Mouse (Mus musculus) liver, embryonic 13.5 days (tissue): ENCODE measurements at regions not wholly inside any gene's neighbourhood (a gene's known extent, or its start where the extent isn't known, plus 50 kb on each side); places are given as distances from the start of the nearest gene placed in this dataset.

Experiments used
- ATAC-seq: fragments of 200-750 bp; cut with Nextera tagmentation; 2 replicates; pipeline ENCODE4 v1.8.0; 2017; ENCODE audit warnings: low read depth, mild to moderate bottlenecking, moderate number of reproducible peaks, moderate library complexity
- DNase-seq: peaks from one replicate; pipeline ENCODE4 v3.0.0; 2022
- H3K27ac ChIP-seq: fragments of 300-500 bp; sonication (generic); 2 replicates; pipeline ENCODE4 v1.5.1; 2015; ENCODE audit warnings: moderate library complexity, mild to moderate bottlenecking, inconsistent platforms
- H3K27me3 ChIP-seq: fragments of 300-500 bp; sonication (generic); 2 replicates; pipeline ENCODE4 v1.6.1; 2015; ENCODE audit warnings: mild to moderate bottlenecking, inconsistent platforms
- H3K36me3 ChIP-seq: fragments of 300-500 bp; sonication (generic); 2 replicates; pipeline ENCODE4 v1.6.1; 2015; ENCODE audit warnings: mild to moderate bottlenecking, inconsistent platforms
- H3K4me1 ChIP-seq: fragments of 300-500 bp; sonication (generic); replicated peaks from 2 replicates; pipeline ENCODE4 v1.6.1; 2015; ENCODE audit warnings: inconsistent platforms
- H3K4me2 ChIP-seq: fragments of 300-500 bp; sonication (generic); 2 replicates; pipeline ENCODE4 v1.6.1; 2015; ENCODE audit warnings: inconsistent platforms, mild to moderate bottlenecking, moderate library complexity
- H3K4me3 ChIP-seq: fragments of 300-500 bp; sonication (generic); replicated peaks from 2 replicates; pipeline ENCODE4 v1.5.1; 2015; ENCODE audit warnings: mild to moderate bottlenecking, inconsistent platforms
- H3K9ac ChIP-seq: fragments of 300-500 bp; sonication (generic); 2 replicates; pipeline ENCODE4 v1.6.1; 2015; ENCODE audit warnings: mild to moderate bottlenecking, inconsistent platforms
- H3K9me3 ChIP-seq: fragments of 300-500 bp; sonication (generic); replicated peaks from 2 replicates; pipeline ENCODE4 v1.6.1; 2016; ENCODE audit warnings: inconsistent platforms
- WGBS: fragments of 180-500 bp; shearing (Covaris S2); methylation state at CpG from one replicate; pipeline ENCODE4 v1.1.7; 2015; ENCODE audit not compliant: insufficient replicate concordance; 5-methylcytosine and 5-hydroxymethylcytosine counted together

DNA sequence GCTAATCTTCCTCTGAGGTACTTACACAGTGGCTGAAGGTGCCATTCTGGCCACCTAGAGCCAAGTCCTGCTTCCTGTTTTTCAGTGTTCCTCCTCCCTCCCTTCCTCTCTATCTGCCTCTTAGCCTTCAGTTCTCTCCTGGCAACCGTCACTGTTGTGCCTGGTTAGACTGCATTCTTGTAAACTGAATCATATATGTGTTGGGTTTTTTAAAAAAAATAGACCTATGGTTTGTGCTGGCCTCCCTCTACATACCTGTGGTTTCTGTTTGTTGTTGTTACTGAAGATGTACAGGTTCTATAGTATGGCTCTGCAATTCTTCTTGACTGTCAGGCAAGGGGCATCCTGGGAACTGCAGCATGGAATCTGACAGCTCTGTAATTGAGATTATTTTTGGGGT lies 112.5 kb upstream of the Lhx5 start:
- Histone ChIP-seq H3K36me3 (no peaks in the 10 kb centered on the region), H3K27me3 (peaks cover 40% of the 10 kb centered on the region), H3K27ac (no peak overlapping the region), H3K9ac (no peak overlapping the region), H3K9me3 (no peaks in the 10 kb centered on the region), H3K4me2 (no peak overlapping the region), H3K4me3 (no peak overlapping the region), H3K4me1 (no peaks in the 10 kb centered on the region)
- DNase-seq (no peak), ATAC-seq (no peak)
- WGBS, result 17% methylated on average over 1 of the region's 1 CpGs

DNA sequence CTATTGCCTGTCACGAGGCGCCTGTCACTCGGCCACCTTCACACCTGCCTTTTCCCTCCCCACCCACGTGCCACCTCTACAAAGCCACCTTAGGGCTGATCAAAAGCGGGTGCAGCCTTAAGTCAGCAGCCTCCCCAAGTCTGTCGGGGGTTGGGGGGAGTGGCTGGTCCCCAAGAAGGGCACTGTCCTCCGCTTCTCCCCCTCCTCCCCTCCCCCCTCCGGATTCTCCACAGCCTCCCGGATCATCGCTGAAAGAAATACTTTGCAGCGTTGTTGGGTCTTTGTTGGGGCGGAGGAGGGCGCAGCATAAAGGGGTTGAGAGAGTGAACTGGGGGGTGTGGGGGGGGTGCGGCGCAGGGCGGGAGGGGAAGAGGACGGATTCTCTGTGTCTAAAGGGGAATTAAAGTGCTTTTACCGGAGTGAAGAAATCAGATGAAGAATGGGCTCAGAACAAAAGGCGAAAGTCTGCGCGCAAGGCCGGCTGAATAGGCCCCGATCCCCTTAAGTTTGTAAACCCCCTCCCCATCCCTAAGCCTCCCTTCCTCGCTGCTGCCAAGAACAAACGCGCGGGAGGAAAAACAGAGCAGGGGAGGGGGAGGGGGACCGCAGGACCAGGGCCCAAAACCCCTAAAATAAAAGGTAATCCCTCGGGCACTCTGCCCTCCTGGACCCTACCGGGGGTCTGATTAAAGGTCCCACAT lies 109.3 kb upstream of the Lhx5 start:
- no peak overlapping the region for H3K4me3 ChIP-seq

DNA sequence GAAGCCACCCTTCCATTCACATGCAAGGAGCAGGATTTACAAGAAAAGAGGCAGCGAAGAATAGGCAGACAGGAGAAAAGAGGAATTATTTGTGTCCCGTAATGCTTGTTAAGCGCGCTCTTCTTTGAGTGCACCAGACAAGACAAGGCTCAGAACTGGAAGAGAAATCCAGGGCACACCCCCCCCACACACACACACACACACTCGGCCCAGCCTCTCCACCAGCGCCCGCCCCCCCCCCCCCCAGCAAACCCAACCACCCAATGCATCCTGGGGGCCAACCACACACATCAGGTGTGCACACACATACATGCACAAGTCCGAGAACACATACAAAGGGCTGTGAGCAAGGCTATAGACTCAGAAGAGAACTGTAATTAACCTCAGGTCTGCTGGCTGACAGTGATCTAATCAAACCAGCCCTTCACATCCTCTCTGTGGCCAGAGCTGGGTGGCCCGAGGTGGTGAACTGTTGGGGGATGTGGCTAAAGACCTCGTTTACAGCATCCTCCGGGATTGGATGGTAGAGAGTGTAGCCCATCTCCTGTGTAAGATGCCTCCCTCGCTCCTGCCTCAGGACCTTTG lies 108.7 kb upstream of the Lhx5 start:
- H3K27me3 ChIP-seq, result peaks cover 52% of the 10 kb centered on the region
- no peak overlapping the region for H3K4me2 ChIP-seq
- 12% methylated on average over 11 of the region's 12 CpGs for WGBS

More for the DNA sequence above, 109.3 kb upstream of the Lhx5 start:
- ATAC-seq (no peak), DNase-seq (no peak)
- H3K9ac ChIP-seq, result no peak overlapping the region
- no peak overlapping the region for H3K4me2 ChIP-seq
- no peaks in the 10 kb centered on the region for H3K36me3 ChIP-seq
- no peaks in the 10 kb centered on the region for H3K4me1 ChIP-seq
- no peak overlapping the region for H3K27ac ChIP-seq
- peaks cover 52% of the 10 kb centered on the region for H3K27me3 ChIP-seq
- no peaks in the 10 kb centered on the region for H3K9me3 ChIP-seq
- 4% methylated on average over 27 of the region's 30 CpGs for WGBS

DNA sequence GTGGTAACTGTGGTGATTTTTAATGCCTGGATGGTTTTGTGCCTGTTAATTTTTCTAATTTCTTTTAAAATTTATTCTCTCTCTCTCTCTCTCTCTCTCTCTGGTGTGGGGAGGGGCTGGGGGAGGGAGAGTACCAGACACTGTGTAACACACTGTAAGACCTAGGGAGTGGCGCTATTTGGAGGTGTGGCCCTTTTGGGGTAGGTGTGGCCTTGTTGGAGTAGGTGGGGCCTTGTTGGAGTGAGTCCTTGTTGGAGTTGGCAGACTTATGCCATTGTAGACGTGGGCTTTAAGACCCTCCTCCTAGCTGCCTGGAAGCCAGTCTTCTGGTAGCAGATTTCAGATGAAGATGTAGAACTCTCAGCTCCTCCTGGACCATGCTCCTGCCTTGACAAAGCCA lies 107.4 kb upstream of the Lhx5 start:
- Histone ChIP-seq H3K4me1 (no peaks in the 10 kb centered on the region), H3K27me3 (peaks cover 52% of the 10 kb centered on the region), H3K36me3 (no peaks in the 10 kb centered on the region), H3K9me3 (no peaks in the 10 kb centered on the region), H3K4me3 (no peak overlapping the region), H3K9ac (no peak overlapping the region), H3K4me2 (no peak overlapping the region), H3K27ac (no peak overlapping the region)
- no peak for DNase-seq
- no peak for ATAC-seq
- WGBS, result 63% methylated on average over 2 of the region's 2 CpGs

More for the DNA sequence above, 108.7 kb upstream of the Lhx5 start:
- Histone ChIP-seq H3K9ac (no peak overlapping the region), H3K4me1 (no peaks in the 10 kb centered on the region), H3K4me3 (no peak overlapping the region), H3K9me3 (no peaks in the 10 kb centered on the region), H3K27ac (no peak overlapping the region), H3K36me3 (no peaks in the 10 kb centered on the region)
- DNase-seq, result no peak
- no peak for ATAC-seq

DNA sequence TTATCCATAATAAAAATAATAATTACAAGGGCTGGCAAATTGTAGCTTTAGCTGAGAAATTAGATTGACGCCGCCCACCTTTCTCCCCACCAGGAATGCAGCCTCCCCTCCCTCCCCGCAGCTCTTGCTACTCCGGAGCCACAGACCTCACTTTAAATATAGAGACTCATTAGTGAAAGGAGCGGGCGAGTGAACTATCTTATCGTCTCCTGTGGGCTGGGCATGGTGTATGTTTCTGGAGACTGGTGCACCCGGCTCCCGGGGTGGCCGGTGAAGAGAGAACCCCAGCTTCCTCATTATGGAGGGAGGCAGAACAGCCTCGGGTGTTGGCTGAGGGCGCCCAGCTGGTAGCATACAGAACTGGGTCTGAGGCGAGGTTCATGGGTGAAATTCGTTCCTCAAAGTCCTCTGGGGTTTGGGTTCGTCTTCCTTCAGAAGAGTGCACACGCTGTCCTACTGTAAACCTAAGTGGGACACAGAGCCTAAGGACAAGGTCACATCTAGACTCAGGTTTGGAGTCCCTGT lies 106.1 kb upstream of the Lhx5 start:
- 30% methylated on average over 16 of the region's 16 CpGs for whole genome bisulfite sequencing
- H3K27ac ChIP-seq, result no peak overlapping the region
- no peak overlapping the region for H3K4me3 ChIP-seq
- no peak overlapping the region for H3K9ac ChIP-seq
- H3K36me3 ChIP-seq, result no peaks in the 10 kb centered on the region
- peaks cover 49% of the 10 kb centered on the region for H3K27me3 ChIP-seq
- H3K4me1 ChIP-seq, result no peaks in the 10 kb centered on the region
- H3K9me3 ChIP-seq, result no peaks in the 10 kb centered on the region
- no peak for DNase-seq
- no peak for ATAC-seq
- H3K4me2 ChIP-seq, result no peak overlapping the region

DNA sequence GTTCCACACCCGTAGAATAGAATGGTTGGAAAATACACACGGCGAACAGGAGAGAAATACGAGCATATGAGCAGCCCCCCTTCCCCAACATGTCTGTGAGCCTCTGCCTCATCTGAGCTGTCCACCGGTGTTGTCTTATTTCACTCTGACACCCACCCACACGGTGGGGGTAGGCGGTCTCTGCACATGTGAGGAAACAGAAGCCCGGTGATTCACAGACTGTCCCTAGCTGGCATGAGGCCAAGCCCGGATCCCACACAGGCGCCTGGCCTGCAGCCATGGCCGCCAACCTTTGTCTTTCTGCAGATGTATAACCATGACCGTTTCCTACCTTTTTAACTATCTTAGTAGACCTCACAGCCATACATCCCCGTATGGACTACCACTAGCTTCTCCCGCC lies 99.5 kb upstream of the Lhx5 start:
- Histone ChIP-seq H3K9me3 (no peaks in the 10 kb centered on the region), H3K4me1 (no peaks in the 10 kb centered on the region), H3K27ac (no peak overlapping the region), H3K4me3 (no peak overlapping the region), H3K4me2 (no peak overlapping the region), H3K36me3 (no peaks in the 10 kb centered on the region), H3K27me3 (0 out of 2 replicates have a peak, but pooled peaks cover 6% of the 10 kb centered on the region), H3K9ac (no peak overlapping the region)
- DNase-seq, result no peak
- ATAC-seq, result no peak
- whole genome bisulfite sequencing, result 75% methylated on average over 14 of the region's 14 CpGs

DNA sequence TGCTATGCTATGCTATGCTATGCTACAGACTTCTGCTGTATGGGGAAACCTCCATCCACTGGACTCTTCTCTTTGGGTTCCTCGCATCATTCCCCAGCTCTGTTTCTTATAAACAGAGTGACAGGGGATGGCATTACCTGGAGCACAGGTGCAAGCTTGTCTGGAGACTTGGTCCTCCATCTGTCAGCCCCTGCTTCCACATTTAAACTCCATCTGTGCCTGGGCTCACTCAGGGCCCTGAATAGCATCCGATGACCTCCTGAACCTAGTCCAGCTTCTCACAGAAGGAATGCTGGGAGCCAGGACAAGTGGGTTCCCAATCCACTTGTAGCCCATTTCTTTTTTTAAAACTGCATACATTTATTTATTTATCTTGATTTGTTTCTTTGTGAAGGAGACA lies 92.3 kb upstream of the Lhx5 start:
- 0 out of 2 replicates have a peak, but pooled peaks cover 6% of the 10 kb centered on the region for H3K27me3 ChIP-seq

DNA sequence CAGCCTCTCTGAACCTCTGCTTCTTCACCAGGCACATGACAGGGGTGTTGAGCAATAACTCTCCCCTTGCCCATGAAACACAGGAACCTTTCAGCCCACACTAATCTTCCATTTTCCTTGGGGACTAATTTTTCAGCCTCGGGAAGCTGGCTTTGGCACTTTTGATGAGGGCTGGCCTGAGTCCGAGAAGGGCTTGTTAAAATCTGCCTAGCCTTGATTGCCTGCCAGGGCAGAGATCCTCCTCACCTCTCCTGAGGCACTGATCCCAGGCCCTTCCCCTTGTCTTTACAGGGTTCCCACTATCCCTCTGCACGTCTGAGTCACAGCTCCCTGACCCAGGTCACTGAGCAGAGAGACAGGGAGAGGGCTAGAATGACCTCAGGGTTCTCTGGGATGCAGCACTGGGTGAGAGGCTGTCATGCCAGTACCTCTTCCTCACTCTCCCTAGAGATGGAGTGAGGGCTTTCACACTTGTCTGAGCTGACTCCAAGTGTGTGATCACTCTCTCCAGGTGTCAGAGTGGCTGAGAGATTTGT lies 90.7 kb upstream of the Lhx5 start:
- Histone ChIP-seq H3K36me3 (no peaks in the 10 kb centered on the region), H3K4me2 (no peak overlapping the region), H3K27me3 (no peaks in the 10 kb centered on the region), H3K27ac (no peak overlapping the region), H3K9ac (no peak overlapping the region), H3K4me3 (no peak overlapping the region), H3K9me3 (no peaks in the 10 kb centered on the region), H3K4me1 (no peaks in the 10 kb centered on the region)
- WGBS, result 29% methylated on average over 3 of the region's 3 CpGs
- ATAC-seq, result no peak
- DNase-seq, result no peak

More for the DNA sequence above, 92.3 kb upstream of the Lhx5 start:
- Histone ChIP-seq H3K9ac (no peak overlapping the region), H3K27ac (no peak overlapping the region), H3K4me3 (no peak overlapping the region), H3K36me3 (no peaks in the 10 kb centered on the region), H3K4me1 (no peaks in the 10 kb centered on the region), H3K4me2 (no peak overlapping the region), H3K9me3 (no peaks in the 10 kb centered on the region)
- 59% methylated on average over 2 of the region's 2 CpGs for WGBS
- DNase-seq, result no peak
- ATAC-seq, result no peak

DNA sequence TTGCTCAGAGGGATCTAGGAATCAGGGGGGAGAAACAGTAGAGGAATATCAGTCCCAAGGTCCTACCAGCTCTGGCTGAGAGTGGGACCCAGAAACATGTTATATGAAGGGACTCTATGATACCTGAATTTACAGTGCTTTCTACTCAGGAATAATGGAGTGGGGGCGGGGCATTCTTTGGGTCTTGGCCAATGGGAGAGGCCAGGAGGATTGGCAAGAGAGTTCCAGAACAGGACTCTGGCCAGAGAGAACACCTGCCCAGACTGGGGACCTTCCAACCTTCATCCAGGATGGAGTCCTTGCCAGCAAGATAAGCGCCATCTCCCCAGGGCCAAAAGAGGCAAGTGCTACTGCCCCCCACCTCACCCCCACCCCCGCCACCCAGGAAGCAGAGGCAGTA lies 81.0 kb upstream of the Lhx5 start:
- no peak overlapping the region for H3K27ac ChIP-seq
- DNase-seq, result no peak
- ATAC-seq, result no peak
- no peaks in the 10 kb centered on the region for H3K9me3 ChIP-seq
- H3K4me1 ChIP-seq, result no peaks in the 10 kb centered on the region
- WGBS, result 60% methylated on average over 3 of the region's 3 CpGs
- H3K27me3 ChIP-seq, result 0 out of 2 replicates have a peak, but pooled peaks cover 5% of the 10 kb centered on the region
- H3K4me3 ChIP-seq, result no peak overlapping the region
- no peak overlapping the region for H3K9ac ChIP-seq
- no peaks in the 10 kb centered on the region for H3K36me3 ChIP-seq
- H3K4me2 ChIP-seq, result no peak overlapping the region

DNA sequence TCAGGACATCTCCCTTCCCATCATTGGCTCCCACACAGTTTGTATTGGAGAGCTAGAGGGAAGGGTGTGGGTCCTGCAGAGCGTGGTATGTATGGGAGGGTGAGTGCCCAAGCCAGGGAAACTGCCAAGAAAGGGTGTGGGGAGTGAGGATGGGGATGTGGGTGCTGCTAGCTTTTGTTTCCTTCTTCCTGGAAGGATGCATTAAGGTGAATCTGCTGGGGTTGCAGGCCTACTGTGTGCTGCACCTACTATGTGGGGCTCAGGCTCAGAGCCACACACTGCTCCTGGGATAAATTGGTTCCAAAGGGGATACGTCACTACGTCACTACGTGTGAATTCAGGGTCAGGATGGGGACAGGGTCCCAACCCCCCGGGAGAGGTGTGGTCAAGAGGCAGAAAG lies 79.7 kb upstream of the Lhx5 start:
- Histone ChIP-seq H3K4me1 (no peaks in the 10 kb centered on the region), H3K9ac (no peak overlapping the region), H3K9me3 (no peaks in the 10 kb centered on the region), H3K27me3 (peaks cover 8% of the 10 kb centered on the region; the same call in 1 of the 2 replicates), H3K4me3 (no peak overlapping the region), H3K27ac (no peak overlapping the region), H3K36me3 (no peaks in the 10 kb centered on the region), H3K4me2 (no peak overlapping the region)
- DNase-seq, result no peak
- WGBS, result 32% methylated on average over 5 of the region's 5 CpGs
- ATAC-seq, result no peak

DNA sequence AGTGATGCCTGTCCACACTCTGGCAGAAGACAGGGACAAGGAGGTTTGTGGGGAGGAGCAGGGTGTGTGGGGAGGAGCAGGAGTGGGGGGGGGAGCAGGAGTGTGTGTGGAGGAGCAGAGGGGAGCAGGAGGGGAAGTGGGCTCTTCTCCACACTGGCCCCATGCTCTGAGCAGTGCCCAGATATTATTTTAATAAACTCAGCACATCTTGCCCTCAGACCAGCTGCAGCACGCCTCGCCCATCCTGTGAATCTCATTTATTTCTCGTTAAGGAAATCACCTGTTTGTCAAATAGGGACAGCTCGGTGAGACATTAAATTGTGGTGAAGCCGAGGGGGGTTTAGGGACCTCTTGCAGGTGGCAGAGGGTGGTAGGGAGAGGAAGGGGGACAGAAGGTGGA lies 77.8 kb upstream of the Lhx5 start:
- Histone ChIP-seq H3K9ac (no peak overlapping the region), H3K27me3 (peaks cover 20% of the 10 kb centered on the region), H3K9me3 (no peaks in the 10 kb centered on the region), H3K4me3 (no peak overlapping the region), H3K4me1 (no peaks in the 10 kb centered on the region), H3K4me2 (no peak overlapping the region), H3K36me3 (no peaks in the 10 kb centered on the region), H3K27ac (no peak overlapping the region)
- DNase-seq, result no peak
- ATAC-seq, result no peak
- WGBS, result 52% methylated on average over 5 of the region's 5 CpGs

DNA sequence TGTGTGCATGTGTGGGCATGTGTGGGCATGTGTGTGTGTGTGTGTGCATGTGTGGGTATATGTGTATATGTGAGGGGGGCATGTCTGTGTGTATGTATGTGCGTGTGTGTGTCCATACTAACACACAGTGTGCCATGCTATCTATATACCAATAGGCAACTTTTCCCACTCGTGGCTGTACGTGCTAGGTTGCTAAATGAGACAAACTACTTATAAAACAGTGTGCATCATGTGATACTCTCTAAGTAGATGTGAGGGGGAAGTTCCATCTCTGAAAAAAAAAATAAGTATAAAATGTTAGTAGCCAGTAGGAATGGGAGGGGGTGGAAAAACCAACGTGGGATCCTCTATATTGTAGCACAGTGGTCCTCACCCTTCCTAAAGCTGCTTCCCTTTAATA lies 74.5 kb upstream of the Lhx5 start:
- H3K27me3 ChIP-seq, result peaks cover 33% of the 10 kb centered on the region
- H3K4me2 ChIP-seq, result no peak overlapping the region
- H3K4me1 ChIP-seq, result no peaks in the 10 kb centered on the region
- no peak overlapping the region for H3K9ac ChIP-seq
- H3K27ac ChIP-seq, result no peak overlapping the region
- no peak for ATAC-seq
- no peaks in the 10 kb centered on the region for H3K9me3 ChIP-seq
- no peak overlapping the region for H3K4me3 ChIP-seq
- 54% methylated on average over 4 of the region's 4 CpGs for WGBS
- no peaks in the 10 kb centered on the region for H3K36me3 ChIP-seq
- no peak for DNase-seq
